Mouse (Mus musculus) hindbrain, embryonic 16.5 days (tissue): Measurements from ENCODE around the gene Pacs2. TPM values are rescaled to one million over a fixed set of nuclear protein-coding genes. Genes with fewer than 3 reads are reported as not detected.

Experiments
- ATAC-seq: fragments of 200-750 bp; cut with Nextera tagmentation; 2 replicates; pipeline ENCODE4 v1.8.0; 2017; ENCODE audit warnings: moderate TSS enrichment, moderate library complexity
- H3K27ac ChIP-seq: fragments of 300-500 bp; sonication (generic); 2 replicates; pipeline ENCODE4 v1.5.1; 2014; ENCODE audit warnings: low read depth, mild to moderate bottlenecking, control low read depth, low read length, moderate library complexity
- H3K27me3 ChIP-seq: fragments of 300-500 bp; sonication (generic); replicated peaks from 2 replicates; pipeline ENCODE4 v1.6.1; 2014; ENCODE audit warnings: low read length; ENCODE audit not compliant: control insufficient read depth, insufficient read depth
- H3K36me3 ChIP-seq: fragments of 300-500 bp; sonication (generic); 2 replicates; pipeline ENCODE4 v1.6.1; 2014; ENCODE audit warnings: mild to moderate bottlenecking, low read length, moderate library complexity, mixed read lengths; ENCODE audit not compliant: control insufficient read depth, insufficient read depth
- H3K4me1 ChIP-seq: fragments of 300-500 bp; sonication (generic); 2 replicates; pipeline ENCODE4 v1.6.1; 2014; ENCODE audit warnings: low read depth, low read length; ENCODE audit not compliant: control insufficient read depth, insufficient read depth
- H3K4me2 ChIP-seq: fragments of 300-500 bp; sonication (generic); 2 replicates; pipeline ENCODE4 v1.6.1; 2014; ENCODE audit warnings: mild to moderate bottlenecking, low read length, control low read depth, moderate library complexity
- H3K4me3 ChIP-seq: fragments of 300-500 bp; sonication (generic); 2 replicates; pipeline ENCODE4 v1.5.1; 2014; ENCODE audit warnings: mild to moderate bottlenecking, low read length, control low read depth, moderate library complexity
- H3K9ac ChIP-seq: fragments of 300-500 bp; sonication (generic); 2 replicates; pipeline ENCODE4 v1.6.1; 2014; ENCODE audit warnings: low read depth, mild to moderate bottlenecking, control low read depth, low read length, moderate library complexity
- H3K9me3 ChIP-seq: fragments of 300-500 bp; sonication (generic); 2 replicates; pipeline ENCODE4 v1.6.1; 2014; ENCODE audit warnings: mild to moderate bottlenecking, low read length, moderate library complexity; ENCODE audit not compliant: control insufficient read depth
- WGBS: fragments of 180-500 bp; shearing (Covaris S2); extraction: QIAGEN DNeasy Blood & Tissue Kit; methylation state at CpG from one replicate; pipeline ENCODE4 v1.1.7; 2014; 5-methylcytosine and 5-hydroxymethylcytosine counted together
- polyA plus RNA-seq: library from polyadenylated mRNA; unstranded; fragments of >200 nt; fragmentation: Nextera tagmentation; extraction: Ambion mirVana; gene quantifications from 2 replicates; pipeline ENCODE4 v1.2.1, GENCODE M21; 2015

The Pacs2 gene
- polyA plus RNA-seq, 1 experiment from 2014 or later = 20.4 TPM

GRCm38 (mm10) chr12:112987877-112988276, 26.4 kb upstream of the Pacs2 start:
- H3K27me3 ChIP-seq = no peaks in the 10 kb centered on the region
- no peaks in the 10 kb centered on the region for H3K4me1 ChIP-seq
- no peaks in the 10 kb centered on the region for H3K9me3 ChIP-seq
- no peak overlapping the region for H3K27ac ChIP-seq
- H3K4me2 ChIP-seq = no peak overlapping the region
- WGBS = 71% methylated on average over 6 of the region's 6 CpGs
- peaks cover 21% of the 10 kb centered on the region; the same call in 1 of the 2 replicates for H3K36me3 ChIP-seq
- no peak overlapping the region for H3K4me3 ChIP-seq
- H3K9ac ChIP-seq = no peak overlapping the region
- ATAC-seq = no peak

GRCm38 (mm10) chr12:112990706-112991405, 23.5 kb upstream of the Pacs2 start:
- no peak overlapping the region for H3K27ac ChIP-seq
- H3K9me3 ChIP-seq = no peaks in the 10 kb centered on the region
- no peaks in the 10 kb centered on the region for H3K27me3 ChIP-seq
- ATAC-seq = no peak
- H3K4me1 ChIP-seq = no peaks in the 10 kb centered on the region
- no peak overlapping the region for H3K4me3 ChIP-seq
- no peak overlapping the region for H3K9ac ChIP-seq
- peaks cover 17% of the 10 kb centered on the region; the same call in 1 of the 2 replicates for H3K36me3 ChIP-seq
- 84% methylated on average over 5 of the region's 5 CpGs for WGBS
- no peak overlapping the region for H3K4me2 ChIP-seq

GRCm38 (mm10) chr12:112991444-112991843, 22.9 kb upstream of the Pacs2 start:
- H3K36me3 ChIP-seq = peaks cover 17% of the 10 kb centered on the region; the same call in 1 of the 2 replicates
- no peaks in the 10 kb centered on the region for H3K4me1 ChIP-seq
- H3K27ac ChIP-seq = no peak overlapping the region
- WGBS = 100% methylated on average over 2 of the region's 2 CpGs
- no peak overlapping the region for H3K4me2 ChIP-seq
- no peaks in the 10 kb centered on the region for H3K27me3 ChIP-seq
- H3K4me3 ChIP-seq = no peak overlapping the region
- H3K9ac ChIP-seq = no peak overlapping the region
- no peak for ATAC-seq
- no peaks in the 10 kb centered on the region for H3K9me3 ChIP-seq

- H3K9ac ChIP-seq = no peak overlapping the region
- peaks cover 4% of the 10 kb centered on the region; the same call in 1 of the 2 replicates for H3K36me3 ChIP-seq
- H3K27ac ChIP-seq = no peak overlapping the region
- no peaks in the 10 kb centered on the region for H3K9me3 ChIP-seq
- H3K4me1 ChIP-seq = peaks cover 11% of the 10 kb centered on the region
- 74% methylated on average over 3 of the region's 4 CpGs for WGBS
- ATAC-seq = no peak
- H3K4me2 ChIP-seq = no peak overlapping the region
- H3K4me3 ChIP-seq = no peak overlapping the region
- no peaks in the 10 kb centered on the region for H3K27me3 ChIP-seq
Measured at GRCm38 (mm10) chr12:112994153-112994552, 20.2 kb upstream of the Pacs2 start.

GRCm38 (mm10) chr12:112999569-113000293, 14.6 kb upstream of the Pacs2 start:
- no peaks in the 10 kb centered on the region for H3K27me3 ChIP-seq
- no peaks in the 10 kb centered on the region for H3K36me3 ChIP-seq
- no peaks in the 10 kb centered on the region for H3K9me3 ChIP-seq
- ATAC-seq = no peak; the same call in 1 of the 2 replicates
- peak overlapping the region; percentile 94 for H3K9ac ChIP-seq
- H3K4me1 ChIP-seq = peaks cover 21% of the 10 kb centered on the region
- H3K4me3 ChIP-seq = peak overlapping the region; percentile 81
- H3K27ac ChIP-seq = peak overlapping the region; percentile 90
- under 1% methylated on average over 55 of the region's 56 CpGs for WGBS
- H3K4me2 ChIP-seq = peak overlapping the region; percentile 84

- peak; percentile 98 for ATAC-seq
- no peaks in the 10 kb centered on the region for H3K9me3 ChIP-seq
- peak within 1 kb of the TSS; percentile 90 for H3K27ac ChIP-seq
- H3K4me3 ChIP-seq = peak within 1 kb of the TSS; percentile 81
- H3K36me3 ChIP-seq = no peaks in the 10 kb centered on the region
- peak within 1 kb of the TSS; percentile 84 for H3K4me2 ChIP-seq
- under 1% methylated on average over 83 of the region's 96 CpGs for WGBS
- H3K4me1 ChIP-seq = peaks cover 21% of the 10 kb centered on the region
- peak within 1 kb of the TSS; percentile 94 for H3K9ac ChIP-seq
- H3K27me3 ChIP-seq = no peaks in the 10 kb centered on the region
Measured at GRCm38 (mm10) chr12:113000294-113001132, 13.8 kb upstream of the Pacs2 start, which contains the start of gene Brf1. Gene Brf1 (minus strand): TSS chr12:113000704.

GRCm38 (mm10) chr12:113001133-113001474, 13.2 kb upstream of the Pacs2 start:
- Histone ChIP-seq H3K4me1 (peaks cover 21% of the 10 kb centered on the region), H3K27me3 (no peaks in the 10 kb centered on the region), H3K27ac (peak overlapping the region; percentile 90), H3K4me2 (peak overlapping the region; percentile 84), H3K36me3 (no peaks in the 10 kb centered on the region), H3K9ac (peak overlapping the region; percentile 94), H3K9me3 (no peaks in the 10 kb centered on the region), H3K4me3 (peak overlapping the region; percentile 81)
- peak; percentile 56; the same call in 1 of the 2 replicates for ATAC-seq
- WGBS = 3% methylated on average over 5 of the region's 5 CpGs

- Histone ChIP-seq H3K9me3 (no peaks in the 10 kb centered on the region), H3K4me3 (no peak overlapping the region), H3K4me1 (peaks cover 21% of the 10 kb centered on the region), H3K9ac (no peak overlapping the region), H3K36me3 (no peaks in the 10 kb centered on the region), H3K27me3 (no peaks in the 10 kb centered on the region), H3K4me2 (no peak overlapping the region), H3K27ac (no peak overlapping the region)
- ATAC-seq = no peak
- WGBS = 36% methylated on average over 2 of the region's 2 CpGs
Measured at GRCm38 (mm10) chr12:113002667-113003066, 11.6 kb upstream of the Pacs2 start.
